Comparison of ENCODE assay signal across 20 mouse cellular contexts in genomic region chr1:179152376-179152775, GRCm38 (mm10).
"Had no signal": no experiment of that assay in that cellular context is flagged by ENCODE, and none has a peak within 500 bp of the region (broad histone marks: within the 10 kb centered on the region; RNA-seq: fewer than 3 reads in every experiment).

No protein-coding gene starts in this region.

- H3K4me3 ChIP-seq: limb, embryonic 12.5 days; limb, embryonic 15.5 days; lung, embryonic 15.5 days; megakaryocyte, embryonic 14.5 days; midbrain, embryonic 10.5 days; midbrain, embryonic 13.5 days; myocyte had no signal

- H3K9me3 ChIP-seq: limb, embryonic 12.5 days; limb, embryonic 15.5 days; lung, embryonic 15.5 days; midbrain, embryonic 10.5 days; midbrain, embryonic 13.5 days had no signal

- H3K27me3 ChIP-seq: limb, embryonic 12.5 days; limb, embryonic 15.5 days; lung, embryonic 15.5 days; megakaryocyte, embryonic 14.5 days; midbrain, embryonic 13.5 days had no signal

- H3K9ac ChIP-seq: limb, embryonic 12.5 days; limb, embryonic 15.5 days; liver, embryonic 14.5 days; liver, postnatal 0 days; lung, embryonic 15.5 days; midbrain, embryonic 13.5 days had no signal

- H3K4me2 ChIP-seq: limb, embryonic 12.5 days; limb, embryonic 15.5 days; liver, embryonic 11.5 days; lung, embryonic 15.5 days; midbrain, embryonic 13.5 days had no signal

- H3K27ac ChIP-seq: limb, embryonic 12.5 days; limb, embryonic 15.5 days; liver, embryonic 14.5 days; lung, embryonic 15.5 days; midbrain, embryonic 10.5 days; midbrain, embryonic 13.5 days had no signal

- H3K4me1 ChIP-seq: midbrain, embryonic 10.5 days; midbrain, embryonic 13.5 days had no signal

- ATAC-seq: inflammation-experienced regulatory T-cells, adult 6 months; intestine, embryonic 16.5 days; liver, postnatal 0 days; midbrain, embryonic 13.5 days; midbrain, embryonic 16.5 days had no signal

- H3K36me3 ChIP-seq: limb, embryonic 12.5 days; limb, embryonic 15.5 days; lung, embryonic 15.5 days; midbrain, embryonic 10.5 days; midbrain, embryonic 13.5 days had no signal

- DNase-seq: kidney, adult 2 months; kidney, postnatal 10 days; left cerebral cortex, postnatal 4 days; liver, postnatal 0 days; right cerebral cortex, adult 18-20 months; right cerebral cortex, postnatal 14 days; right cerebral cortex, postnatal 4 days; thymus, postnatal 25 days had no signal
